Mouse (Mus musculus) hindbrain, embryonic 11.5 days (tissue): ENCODE data around the gene Arhgap45. TPM values are rescaled to one million over a fixed set of nuclear protein-coding genes. Genes with fewer than 3 reads are reported as not detected.

Experiments used
- ATAC-seq: fragments of 200-750 bp; cut with Nextera tagmentation; 2 replicates; pipeline ENCODE4 v1.8.0; 2017; ENCODE audit warnings: mild to moderate bottlenecking, moderate TSS enrichment, moderate library complexity; ENCODE audit not compliant: low FRiP score
- DNase-seq: peaks from one replicate; pipeline ENCODE4 v3.0.0-alpha.2; 2015; ENCODE audit warnings: low spot score
- H3K27ac ChIP-seq: fragments of 300-500 bp; sonication (generic); 2 replicates; pipeline ENCODE4 v1.5.1; 2014; ENCODE audit warnings: mild to moderate bottlenecking, low read depth, low read length
- H3K27me3 ChIP-seq: fragments of 300-500 bp; sonication (generic); 2 replicates; pipeline ENCODE4 v1.6.1; 2014; ENCODE audit warnings: mild to moderate bottlenecking, low read length, moderate library complexity, mixed read lengths; ENCODE audit not compliant: control insufficient read depth, insufficient read depth
- H3K36me3 ChIP-seq: fragments of 300-500 bp; sonication (generic); 2 replicates; pipeline ENCODE4 v1.6.1; 2014; ENCODE audit warnings: mild to moderate bottlenecking, low read length, moderate library complexity, mixed read lengths; ENCODE audit not compliant: control insufficient read depth, insufficient read depth
- H3K4me1 ChIP-seq: fragments of 300-500 bp; sonication (generic); replicated peaks from 2 replicates; pipeline ENCODE4 v1.6.1; 2014; ENCODE audit warnings: low read length, mixed read lengths; ENCODE audit not compliant: control insufficient read depth, insufficient read depth
- H3K4me2 ChIP-seq: fragments of 300-500 bp; sonication (generic); replicated peaks from 2 replicates; pipeline ENCODE4 v1.6.1; 2014; ENCODE audit warnings: mild to moderate bottlenecking, low read depth, low read length
- H3K4me3 ChIP-seq: fragments of 300-500 bp; sonication (generic); 2 replicates; pipeline ENCODE4 v1.5.1; 2014; ENCODE audit warnings: low read depth, low read length
- H3K9ac ChIP-seq: fragments of 300-500 bp; sonication (generic); 2 replicates; pipeline ENCODE4 v1.6.1; 2014; ENCODE audit warnings: low read depth, low read length
- H3K9me3 ChIP-seq: fragments of 300-500 bp; sonication (generic); 2 replicates; pipeline ENCODE4 v1.6.1; 2016; ENCODE audit warnings: low read length; ENCODE audit not compliant: control insufficient read depth
- WGBS: fragments of 180-500 bp; shearing (Covaris S2); extraction: QIAGEN DNeasy Blood & Tissue Kit; methylation state at CpG from one replicate; pipeline ENCODE4 v1.1.7; 2014; 5-methylcytosine and 5-hydroxymethylcytosine counted together
- polyA plus RNA-seq: library from polyadenylated mRNA; unstranded; fragments of >200 nt; fragmentation: Nextera tagmentation; extraction: Ambion mirVana; gene quantifications from 2 replicates; pipeline ENCODE4 v1.2.1, GENCODE M21; 2014

Gene Arhgap45
- polyA plus RNA-seq, 1 experiment from 2014 or later = 4.1 TPM

- Histone ChIP-seq H3K36me3 (no peaks in the 10 kb centered on the region), H3K4me2 (no peak overlapping the region), H3K27me3 (no peaks in the 10 kb centered on the region), H3K9ac (no peak overlapping the region), H3K4me1 (no peaks in the 10 kb centered on the region), H3K4me3 (no peak overlapping the region), H3K27ac (no peak overlapping the region), H3K9me3 (no peaks in the 10 kb centered on the region)
- 68% methylated on average over 20 of the region's 20 CpGs for WGBS
- no peak for ATAC-seq
- no peak for DNase-seq
These were observed 11.4 kb downstream of the Arhgap45 start for GRCm38 (mm10) chr10:80027681-80028520.

- ATAC-seq (no peak), DNase-seq (no peak)
- no peak overlapping the region for H3K4me2 ChIP-seq
- no peak overlapping the region for H3K4me3 ChIP-seq
- no peak overlapping the region for H3K27ac ChIP-seq
- no peaks in the 10 kb centered on the region for H3K27me3 ChIP-seq
- no peaks in the 10 kb centered on the region for H3K4me1 ChIP-seq
- no peak overlapping the region for H3K9ac ChIP-seq
- 95% methylated on average over 13 of the region's 13 CpGs for WGBS
- H3K36me3 ChIP-seq = no peaks in the 10 kb centered on the region
- H3K9me3 ChIP-seq = no peaks in the 10 kb centered on the region
These were observed 12.0 kb downstream of the Arhgap45 start for GRCm38 (mm10) chr10:80028521-80028846.

GRCm38 (mm10) chr10:80030191-80030590 lies 13.7 kb downstream of the Arhgap45 start:
- ATAC-seq = no peak
- 89% methylated on average over 9 of the region's 9 CpGs for WGBS
- Histone ChIP-seq H3K36me3 (peaks cover under 1% of the 10 kb centered on the region; the same call in 1 of the 2 replicates), H3K9ac (no peak overlapping the region), H3K4me2 (no peak overlapping the region), H3K9me3 (no peaks in the 10 kb centered on the region), H3K27me3 (no peaks in the 10 kb centered on the region), H3K27ac (no peak overlapping the region), H3K4me3 (no peak overlapping the region), H3K4me1 (no peaks in the 10 kb centered on the region)
- no peak for DNase-seq

GRCm38 (mm10) chr10:80030736-80031135 lies 14.3 kb downstream of the Arhgap45 start:
- Histone ChIP-seq H3K4me1 (no peaks in the 10 kb centered on the region), H3K4me2 (no peak overlapping the region), H3K9ac (peak overlapping the region; percentile 31; the same call in 1 of the 2 replicates), H3K27ac (no peak overlapping the region), H3K36me3 (peaks cover 6% of the 10 kb centered on the region; the same call in 1 of the 2 replicates), H3K27me3 (no peaks in the 10 kb centered on the region), H3K4me3 (no peak overlapping the region), H3K9me3 (no peaks in the 10 kb centered on the region)
- ATAC-seq (no peak), DNase-seq (no peak)
- WGBS = 91% methylated on average over 17 of the region's 17 CpGs

- 73% methylated on average over 5 of the region's 5 CpGs for WGBS
- H3K27me3 ChIP-seq = no peaks in the 10 kb centered on the region
- no peaks in the 10 kb centered on the region for H3K9me3 ChIP-seq
- ATAC-seq (no peak), DNase-seq (no peak)
- H3K4me3 ChIP-seq = no peak overlapping the region
- peaks cover 9% of the 10 kb centered on the region; the same call in 1 of the 2 replicates for H3K36me3 ChIP-seq
- no peak overlapping the region for H3K4me2 ChIP-seq
- H3K27ac ChIP-seq = peak overlapping the region; percentile 18; the same call in 1 of the 2 replicates
- no peaks in the 10 kb centered on the region for H3K4me1 ChIP-seq
- no peak overlapping the region for H3K9ac ChIP-seq
These were observed 16.5 kb downstream of the Arhgap45 start for GRCm38 (mm10) chr10:80032799-80033480.

- Histone ChIP-seq H3K4me1 (peaks cover 6% of the 10 kb centered on the region), H3K9ac (no peak overlapping the region), H3K9me3 (no peaks in the 10 kb centered on the region), H3K4me2 (no peak overlapping the region), H3K4me3 (no peak overlapping the region), H3K27ac (no peak overlapping the region), H3K36me3 (peaks cover 9% of the 10 kb centered on the region; the same call in 1 of the 2 replicates), H3K27me3 (no peaks in the 10 kb centered on the region)
- WGBS = 49% methylated on average over 9 of the region's 9 CpGs
- DNase-seq (no peak), ATAC-seq (no peak; the same call in 1 of the 2 replicates)
These were observed 17.3 kb downstream of the Arhgap45 start for GRCm38 (mm10) chr10:80033511-80034391.

GRCm38 (mm10) chr10:80035148-80035547 lies 18.7 kb downstream of the Arhgap45 start:
- no peak for ATAC-seq
- no peak for DNase-seq
- Histone ChIP-seq H3K4me3 (no peak overlapping the region), H3K9me3 (no peaks in the 10 kb centered on the region), H3K27ac (no peak overlapping the region), H3K36me3 (peaks cover 9% of the 10 kb centered on the region; the same call in 1 of the 2 replicates), H3K27me3 (no peaks in the 10 kb centered on the region), H3K4me2 (no peak overlapping the region), H3K9ac (peak overlapping the region; percentile 23; the same call in 1 of the 2 replicates), H3K4me1 (peaks cover 6% of the 10 kb centered on the region)
- 69% methylated on average over 8 of the region's 8 CpGs for WGBS

GRCm38 (mm10) chr10:80035686-80036085 lies 19.2 kb downstream of the Arhgap45 start:
- 93% methylated on average over 5 of the region's 5 CpGs for WGBS
- DNase-seq (no peak), ATAC-seq (no peak)
- Histone ChIP-seq H3K36me3 (peaks cover 9% of the 10 kb centered on the region; the same call in 1 of the 2 replicates), H3K27me3 (no peaks in the 10 kb centered on the region), H3K4me3 (no peak overlapping the region), H3K9me3 (no peaks in the 10 kb centered on the region), H3K27ac (no peak overlapping the region), H3K4me2 (no peak overlapping the region), H3K9ac (peak overlapping the region; percentile 23; the same call in 1 of the 2 replicates), H3K4me1 (peaks cover 6% of the 10 kb centered on the region)
